Mouse (Mus musculus): ENCODE results near the gene Ttll12. TPM values are rescaled to one million over a fixed set of nuclear protein-coding genes. Genes with fewer than 3 reads are reported as not detected.

The Ttll12 gene
- total RNA-seq, 4 experiments from 2014 or later, result 5.3 to 6.7 (median 5.9) TPM

- peak; percentile 67 for DNase-seq (ENCODE audit: low spot score)
Observed at GRCm38 (mm10) chr15:83563327-83563856, 31.6 kb downstream of the Ttll12 start, which contains the start of the genes Tspo and Mcat. Tspo (plus strand) TSS chr15:83563592. Mcat (minus strand) TSS chr15:83563787.

DNA sequence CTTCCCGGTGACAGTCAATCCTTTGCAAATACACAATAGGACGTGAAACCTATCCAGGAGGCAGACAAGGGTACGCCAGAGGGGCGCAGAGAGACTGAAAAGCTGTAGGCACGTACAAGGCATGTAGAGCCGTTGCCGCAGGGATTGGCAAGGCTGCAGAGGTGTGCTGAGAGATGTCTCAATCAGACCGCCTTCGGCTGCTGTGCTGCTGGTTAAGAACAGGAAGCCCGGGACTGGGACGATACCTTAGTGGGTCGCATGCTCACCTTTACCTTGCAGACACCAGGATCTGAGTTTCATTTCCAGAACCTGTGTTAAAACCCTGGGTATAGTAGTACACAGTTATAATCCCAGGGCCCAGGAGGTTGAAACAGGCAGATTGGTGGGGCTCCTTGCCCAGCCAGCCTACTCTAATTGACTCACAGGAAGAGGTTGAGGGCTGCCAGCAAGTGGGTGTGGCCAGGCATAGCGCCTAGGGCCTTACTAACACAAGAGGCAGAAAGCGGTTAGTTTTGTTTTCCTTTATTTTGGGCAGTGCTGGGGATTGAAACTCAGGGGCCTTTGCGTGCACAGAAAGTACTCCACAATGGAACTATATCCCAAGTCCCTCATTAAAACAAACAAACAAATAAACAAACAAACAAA, 32.2 kb downstream of the Ttll12 start:
- peak; percentile 91 for DNase-seq (ENCODE audit: low spot score)

DNA sequence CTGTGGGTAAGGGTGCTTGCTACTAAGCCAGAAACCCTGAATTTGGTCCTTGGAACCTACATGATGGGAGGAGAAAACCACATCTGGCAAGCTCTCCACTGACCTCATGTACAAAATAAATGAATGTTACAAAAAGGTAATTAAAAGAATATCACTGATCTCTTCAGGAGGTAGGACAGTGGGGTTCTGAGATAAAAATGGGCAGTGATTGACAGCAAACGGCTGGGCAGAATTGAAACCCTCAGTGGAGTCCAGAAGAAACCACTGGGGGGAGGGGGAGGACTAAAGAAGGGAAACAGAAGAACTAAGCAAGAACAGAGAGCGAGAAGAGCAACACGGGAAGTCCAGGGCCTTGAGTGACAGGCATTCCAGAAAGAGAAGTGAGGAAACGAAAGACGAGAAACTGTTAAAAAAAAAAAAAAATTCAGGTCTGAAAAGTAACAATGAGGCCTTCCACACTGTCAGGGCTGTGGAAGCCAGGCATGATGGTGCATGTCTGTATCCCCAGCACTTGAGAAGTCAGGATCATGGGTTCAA, 33.9 kb downstream of the Ttll12 start:
- no peak for DNase-seq (ENCODE audit: low spot score)

GRCm38 (mm10) chr15:83555161-83555974, 39.6 kb downstream of the Ttll12 start:
- peak; percentile 88 for DNase-seq (ENCODE audit: low spot score)

- no peak for DNase-seq (ENCODE audit: low spot score)
Observed at GRCm38 (mm10) chr15:83553831-83554230, 41.1 kb downstream of the Ttll12 start.

DNA sequence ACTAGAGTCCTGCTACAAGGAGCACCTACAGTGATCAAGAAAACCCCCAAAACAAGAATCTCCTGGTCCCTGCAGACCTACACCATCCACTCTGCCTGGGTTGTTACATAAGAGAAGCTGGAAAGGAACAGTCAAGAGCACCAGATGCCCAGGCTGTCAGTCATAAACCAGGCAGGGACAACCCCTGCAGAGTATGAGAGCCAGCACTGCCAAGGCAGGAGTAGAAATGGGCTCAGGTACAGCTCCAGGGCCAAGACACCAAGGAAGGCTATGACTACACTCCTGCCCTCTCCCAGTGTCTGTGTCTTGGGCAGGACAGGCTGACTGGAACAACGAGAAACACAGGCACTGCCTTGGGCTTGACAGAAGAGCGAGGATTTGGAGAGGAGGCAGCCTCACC, 44.8 kb downstream of the Ttll12 start:
- DNase-seq (ENCODE audit: low spot score), result no peak

GRCm38 (mm10) chr15:83547144-83547543, 47.8 kb downstream of the Ttll12 start:
- no peak for DNase-seq (ENCODE audit: low spot score)

DNA sequence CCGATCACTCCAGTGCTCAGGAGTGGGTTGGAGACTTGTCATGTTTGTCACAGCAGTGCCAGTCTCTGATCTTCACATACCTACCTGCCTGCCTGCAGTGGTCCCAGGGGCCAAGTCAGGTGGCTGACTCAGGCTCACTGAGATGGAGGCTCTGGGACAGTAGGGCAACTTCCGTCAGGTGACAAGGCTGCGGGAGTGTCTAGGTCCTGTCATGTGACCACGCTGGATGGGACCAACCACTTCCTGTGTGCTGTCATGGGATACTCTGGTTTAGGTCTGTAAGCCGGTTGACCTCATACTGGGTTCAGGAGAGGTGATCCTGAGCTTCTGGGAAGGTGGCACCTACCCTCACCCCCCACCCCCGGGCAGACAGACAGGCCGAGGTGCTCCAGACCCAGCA, 48.9 kb downstream of the Ttll12 start:
- no peak for DNase-seq (ENCODE audit: low spot score)

DNA sequence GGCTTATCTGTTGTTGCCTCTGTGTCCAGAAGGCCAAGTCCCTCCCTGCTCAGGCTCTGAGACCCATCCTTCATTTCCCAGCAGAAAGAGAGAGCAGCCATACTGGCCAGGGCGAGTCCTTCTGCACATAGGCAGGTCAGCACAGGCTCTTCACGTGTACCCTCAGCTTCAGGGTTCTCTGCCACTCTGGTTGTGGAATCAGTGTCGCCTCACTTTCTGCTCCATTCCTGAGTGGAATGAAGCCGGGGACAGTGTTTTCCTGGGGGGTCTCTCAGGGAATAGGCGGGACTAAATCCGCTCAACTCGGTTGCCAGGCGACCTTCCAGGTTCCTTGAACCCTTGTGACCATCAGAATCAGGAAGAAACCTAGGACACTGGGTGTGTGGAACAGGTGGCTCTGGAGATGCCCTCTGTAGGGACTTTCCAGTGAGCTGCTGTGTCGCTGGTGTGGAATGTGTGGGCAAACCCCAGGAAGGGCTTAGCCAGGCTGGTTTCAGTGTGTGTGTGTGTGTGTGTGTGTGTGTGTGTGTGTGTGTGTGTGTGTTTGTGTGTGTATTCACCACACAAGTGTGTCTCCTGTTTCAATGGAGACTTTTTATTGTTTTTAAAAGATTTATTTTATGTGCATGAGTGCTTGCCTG, 53.2 kb downstream of the Ttll12 start:
- no peak for DNase-seq (ENCODE audit: low spot score)

DNA sequence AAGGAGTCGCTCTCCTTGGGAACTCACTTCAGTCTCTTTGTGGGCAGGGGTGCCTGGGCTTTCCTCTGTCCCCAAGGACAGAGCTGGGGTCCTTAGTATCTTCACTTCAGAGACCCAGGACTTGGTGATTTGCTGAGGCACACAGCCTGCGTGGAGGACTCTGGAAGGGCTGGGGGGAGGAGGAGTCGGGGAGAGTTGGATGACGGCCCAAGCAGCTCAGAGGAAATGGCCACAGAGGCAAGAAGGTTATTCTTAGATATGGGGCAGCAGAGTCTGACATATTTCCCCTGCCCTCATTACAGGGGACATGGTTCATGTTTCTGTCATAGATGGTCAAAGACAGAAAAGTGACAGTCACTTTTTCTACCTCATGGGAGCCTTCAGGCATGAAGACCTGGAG, 55.1 kb downstream of the Ttll12 start:
- DNase-seq (ENCODE audit: low spot score), result peak; percentile 78

DNA sequence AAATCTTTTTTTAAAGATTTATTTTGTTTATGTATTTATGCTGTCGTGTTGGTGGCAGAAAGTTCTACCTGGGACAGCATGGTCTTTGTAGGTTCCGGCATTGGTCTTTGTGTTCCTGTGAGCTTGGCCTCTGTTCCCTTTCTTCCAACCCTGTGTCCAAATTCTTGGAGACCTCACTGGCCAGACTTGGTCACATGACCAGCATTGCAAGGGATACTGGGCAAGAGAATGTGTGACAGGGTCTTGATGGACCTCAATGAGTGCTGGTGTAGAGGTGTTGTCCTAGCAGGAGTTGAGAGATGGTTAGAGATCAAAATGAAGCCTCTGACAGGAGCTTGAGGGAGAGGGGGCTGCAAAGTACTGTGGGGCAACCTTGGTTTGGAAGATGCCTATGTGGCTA, 56.1 kb downstream of the Ttll12 start:
- DNase-seq (ENCODE audit: low spot score), result no peak

- DNase-seq (ENCODE audit: low spot score), result no peak
Observed at GRCm38 (mm10) chr15:83535890-83536231, 59.1 kb downstream of the Ttll12 start.

GRCm38 (mm10) chr15:83534960-83535889, 59.7 kb downstream of the Ttll12 start:
- DNase-seq (ENCODE audit: low spot score), result no peak

GRCm38 (mm10) chr15:83532606-83533005, 62.4 kb downstream of the Ttll12 start:
- DNase-seq (ENCODE audit: low spot score), result no peak

DNA sequence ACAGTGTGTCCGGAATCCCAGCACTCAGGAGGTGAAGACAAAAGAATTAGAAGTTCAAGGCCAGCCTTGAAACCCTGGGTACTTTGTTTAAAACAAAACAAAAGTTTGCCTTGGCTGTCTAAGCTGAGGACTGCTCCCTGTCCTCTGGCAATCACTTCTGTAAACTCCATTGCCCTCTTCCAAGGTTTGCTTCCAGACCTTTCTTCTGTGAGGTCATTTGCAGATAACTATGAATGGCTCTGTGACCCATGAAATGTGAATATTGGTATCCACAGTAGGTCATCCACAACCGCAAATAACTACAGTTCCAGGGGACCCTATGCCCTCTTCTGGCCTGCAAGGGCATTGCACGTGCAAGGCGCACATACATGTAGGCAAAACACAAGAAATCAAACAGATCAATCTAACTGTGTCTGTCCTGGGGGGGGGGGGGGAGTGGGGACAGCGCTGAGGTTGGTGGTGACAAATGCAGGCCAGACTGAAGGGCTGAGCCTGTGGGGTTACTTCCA, 62.9 kb downstream of the Ttll12 start:
- no peak for DNase-seq (ENCODE audit: low spot score)

DNA sequence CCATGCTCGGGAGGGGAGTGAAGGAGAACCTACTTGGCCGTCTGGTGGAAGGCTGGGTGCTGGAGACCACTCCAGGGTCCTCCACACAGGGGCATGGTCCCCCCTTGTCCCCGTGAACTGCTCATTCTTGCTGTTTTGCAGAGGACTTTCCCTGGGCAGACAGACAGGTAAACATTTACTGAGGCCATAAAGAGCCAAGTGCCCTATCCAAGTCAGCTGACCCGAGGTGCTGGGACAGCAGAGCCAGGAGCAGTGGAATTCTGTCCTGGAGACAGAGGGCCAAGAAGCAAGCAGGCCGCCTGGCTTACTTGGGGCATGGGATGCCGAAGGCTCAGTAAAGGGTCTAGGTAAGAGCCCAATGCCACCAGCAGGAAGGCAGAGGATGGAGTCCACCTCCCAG, 64.3 kb downstream of the Ttll12 start:
- DNase-seq (ENCODE audit: low spot score), result no peak

DNA sequence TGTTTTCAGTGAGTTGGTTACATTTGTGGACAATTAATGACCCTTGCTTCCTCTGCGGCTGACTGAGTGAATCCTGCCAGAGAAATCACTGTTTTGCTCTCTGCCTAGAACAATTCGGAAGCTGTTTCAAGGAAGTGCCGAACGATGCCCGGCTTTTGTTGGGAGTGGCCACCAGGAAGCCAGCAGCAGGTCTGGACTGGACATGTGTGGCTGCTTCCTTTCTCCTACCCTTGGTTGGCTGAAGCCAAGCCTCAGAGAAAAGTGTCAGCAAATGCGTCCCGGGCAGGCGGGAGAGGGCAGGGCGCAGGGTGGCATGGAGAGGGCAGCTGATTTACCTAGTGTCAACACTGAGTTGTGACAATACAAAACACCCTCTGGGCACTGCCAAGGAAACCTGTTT, 64.7 kb downstream of the Ttll12 start:
- peak; percentile 67 for DNase-seq (ENCODE audit: low spot score)

- DNase-seq (ENCODE audit: low spot score), result peak; percentile 63
Observed at GRCm38 (mm10) chr15:83529765-83530164, 65.2 kb downstream of the Ttll12 start.

- no peak for DNase-seq (ENCODE audit: low spot score)
Observed at GRCm38 (mm10) chr15:83528892-83529291, 66.1 kb downstream of the Ttll12 start.

GRCm38 (mm10) chr15:83527747-83528146, 67.2 kb downstream of the Ttll12 start:
- DNase-seq (ENCODE audit: low spot score), result no peak

GRCm38 (mm10) chr15:83527092-83527437, 67.9 kb downstream of the Ttll12 start:
- DNase-seq (ENCODE audit: low spot score), result no peak
